Mouse (Mus musculus): ENCODE results near the gene Nox4.

Gene Nox4

GRCm38 (mm10) chr7:87245856-87246579 is at the start of gene Nox4:
Gene Nox4 (plus strand): TSS chr7:87246096.
- DNase-seq: no peak

DNA sequence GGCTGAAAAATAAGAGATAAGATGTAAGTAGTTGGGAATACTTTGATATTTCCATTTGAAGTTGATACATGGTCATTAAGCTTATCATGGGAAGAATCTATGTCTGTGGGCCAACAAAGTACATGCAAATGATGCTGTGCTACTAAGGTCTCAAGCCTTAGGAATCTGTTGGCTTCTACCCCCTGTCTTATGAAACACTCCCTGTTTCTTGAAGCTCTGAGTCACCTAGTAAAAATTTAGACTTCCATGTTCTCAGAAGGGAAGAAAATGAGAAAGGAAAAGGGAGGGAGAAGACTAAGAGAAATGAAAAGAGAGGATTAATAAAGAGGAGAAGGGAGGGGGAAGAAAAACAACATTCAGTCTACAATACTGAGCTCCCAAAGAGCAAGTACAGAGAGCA is 41.1 kb upstream of the Nox4 start:
- no peak for DNase-seq

DNA sequence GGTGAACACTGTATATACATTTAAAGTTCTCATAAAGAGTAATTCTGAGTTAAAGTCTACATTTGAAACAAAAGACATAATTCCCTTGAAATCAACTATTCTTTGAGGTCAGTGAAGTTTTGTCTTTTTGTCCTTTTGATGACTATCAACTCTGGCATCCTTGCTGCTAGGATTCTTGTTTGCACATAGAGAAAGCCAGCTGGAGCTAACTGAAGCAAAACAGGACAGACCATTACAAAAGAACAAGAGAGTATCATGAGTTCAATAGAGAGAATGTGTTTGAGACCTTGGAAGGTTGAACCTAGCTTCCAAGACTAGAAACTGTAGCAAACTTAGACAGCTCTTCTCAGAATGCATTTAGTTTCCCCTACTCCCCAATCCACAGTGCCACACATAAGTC is 24.2 kb upstream of the Nox4 start:
- DNase-seq: no peak

GRCm38 (mm10) chr7:87222751-87223150 is 23.1 kb upstream of the Nox4 start:
- DNase-seq: no peak

- DNase-seq: no peak
Measured at GRCm38 (mm10) chr7:87225617-87226016, 20.3 kb upstream of the Nox4 start.

DNA sequence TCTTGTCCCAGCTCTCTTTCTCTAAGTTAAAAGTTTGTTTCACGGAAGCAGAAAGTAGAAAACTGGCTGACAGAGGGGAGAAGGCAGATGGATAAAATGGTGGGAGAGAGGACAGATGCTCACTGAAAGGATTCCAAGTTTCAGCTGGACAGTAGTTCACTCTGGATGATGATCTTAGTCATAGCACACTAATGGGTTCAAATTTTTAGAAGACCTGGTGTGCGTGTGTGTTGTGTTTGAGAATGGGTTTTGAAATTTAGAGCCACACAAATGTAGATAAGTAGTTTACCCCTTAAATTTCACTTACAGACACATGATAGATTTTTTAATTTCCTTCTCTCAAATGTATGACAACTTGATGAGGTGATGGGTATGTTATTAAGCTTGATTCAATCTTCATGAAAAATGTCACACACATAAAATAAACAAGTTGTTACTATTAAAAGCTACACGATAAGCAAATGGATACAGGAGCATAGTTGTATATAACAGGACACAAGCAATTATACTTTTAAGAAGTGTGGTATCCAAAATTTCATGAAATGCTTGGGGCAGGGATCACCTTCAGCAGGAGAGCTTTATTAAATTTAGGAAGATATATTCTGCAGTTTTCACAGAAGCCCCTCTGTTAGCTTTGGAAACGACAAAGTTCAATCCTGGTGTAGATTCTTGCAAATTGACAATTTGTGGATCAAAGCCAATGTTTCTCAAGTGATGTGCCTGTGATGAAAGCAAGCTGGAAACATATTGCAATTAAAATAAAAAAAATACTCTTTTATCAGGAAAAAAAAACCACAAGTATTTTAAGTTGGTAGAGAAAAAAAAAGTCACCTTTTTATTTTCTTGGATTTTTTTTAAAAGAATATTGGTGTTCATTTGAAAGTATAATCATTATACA is 18.6 kb upstream of the Nox4 start:
- no peak for DNase-seq

- no peak for DNase-seq
Measured at GRCm38 (mm10) chr7:87229502-87229901, 16.4 kb upstream of the Nox4 start.

- no peak for DNase-seq
Measured at GRCm38 (mm10) chr7:87241139-87241538, 4.8 kb upstream of the Nox4 start.

DNA sequence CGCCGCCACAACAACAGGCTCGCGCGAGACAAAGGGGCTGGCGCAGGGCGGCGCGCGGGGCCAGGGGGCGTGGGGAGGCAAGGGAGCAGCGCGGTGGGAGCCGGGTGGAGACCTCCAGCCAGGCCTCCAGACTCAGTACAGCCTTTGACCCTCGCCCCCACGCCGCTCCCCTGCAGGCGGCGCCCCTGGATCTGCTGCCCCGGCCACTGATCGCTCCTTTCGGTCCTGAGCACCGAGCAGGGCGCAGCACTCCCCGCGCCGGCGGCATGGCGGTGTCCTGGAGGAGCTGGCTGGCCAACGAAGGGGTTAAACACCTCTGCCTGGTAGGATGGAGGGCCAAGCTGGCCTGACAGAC is 661 bp downstream of the Nox4 start:
- no peak for DNase-seq

GRCm38 (mm10) chr7:87246940-87247339 is 1.0 kb downstream of the Nox4 start:
- no peak for DNase-seq

- DNase-seq: no peak
Measured at GRCm38 (mm10) chr7:87247926-87248325, 2.0 kb downstream of the Nox4 start.

DNA sequence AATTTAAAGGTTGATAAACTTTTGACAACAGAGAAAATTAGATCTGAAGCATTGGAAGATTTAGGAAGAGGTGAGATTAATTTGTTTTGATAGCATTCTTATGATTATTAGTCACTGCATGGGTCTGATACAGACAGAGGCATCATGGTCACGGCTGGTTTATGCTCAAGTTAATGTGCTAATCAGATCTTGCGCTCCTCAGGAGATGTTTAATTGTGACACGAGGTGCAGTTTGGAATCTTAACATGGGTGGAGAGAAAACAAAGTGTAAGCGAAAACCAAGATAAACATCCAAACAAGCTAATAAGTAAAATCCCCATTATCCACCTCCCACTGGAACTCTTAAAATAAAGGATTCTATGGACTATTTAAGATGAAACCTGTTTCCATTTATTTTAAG is 6.2 kb downstream of the Nox4 start:
- no peak for DNase-seq

DNA sequence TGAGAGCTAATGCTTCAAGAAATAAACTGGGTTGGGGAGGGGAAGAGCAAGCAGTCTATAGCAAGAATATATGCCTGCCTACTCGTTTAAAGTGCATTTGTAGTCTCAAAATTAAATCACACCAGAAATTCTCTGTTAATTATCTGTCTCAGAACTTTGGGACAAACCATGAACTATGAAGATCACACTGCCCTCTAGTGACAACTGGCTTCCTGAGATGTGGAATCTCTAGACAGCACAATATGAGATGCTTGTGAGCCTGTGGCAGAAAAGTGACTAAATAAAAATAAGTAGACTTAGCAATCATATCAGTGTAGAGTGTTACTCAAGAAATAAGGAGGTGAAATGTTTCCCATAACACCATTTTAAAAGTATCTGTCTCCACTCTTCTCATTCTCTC is 31.3 kb downstream of the Nox4 start:
- no peak for DNase-seq

DNA sequence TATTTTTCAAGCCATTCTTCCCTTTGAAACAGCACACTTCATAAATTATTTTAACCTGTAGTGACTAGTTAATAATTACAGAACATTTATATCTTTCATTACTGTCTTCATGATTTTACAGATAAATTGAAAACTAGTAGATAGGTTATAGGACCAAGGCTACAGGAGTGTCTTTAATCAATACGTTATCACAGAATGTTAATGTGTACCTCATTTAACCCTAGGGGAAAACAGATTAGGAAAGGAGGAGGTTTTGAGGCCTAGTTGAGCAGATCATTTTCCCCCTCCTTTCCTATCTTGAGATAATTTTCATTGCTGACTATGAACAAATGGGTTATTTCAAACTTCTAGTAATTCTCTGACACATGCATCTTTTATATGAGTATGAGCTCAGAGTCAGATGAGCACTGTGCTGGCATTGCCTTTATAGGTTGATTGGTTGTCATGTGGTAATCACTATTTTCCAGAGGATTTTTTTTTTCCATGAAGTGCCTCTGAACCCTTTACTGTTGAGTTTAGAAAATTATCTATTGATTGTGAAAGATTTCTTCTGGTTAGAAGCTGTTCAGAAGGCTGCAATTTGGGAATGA is 57.9 kb downstream of the Nox4 start:
- DNase-seq: no peak

GRCm38 (mm10) chr7:87321571-87321970 is 75.7 kb downstream of the Nox4 start:
- DNase-seq: no peak

- DNase-seq: no peak
Measured at GRCm38 (mm10) chr7:87322085-87322484, 76.2 kb downstream of the Nox4 start.

DNA sequence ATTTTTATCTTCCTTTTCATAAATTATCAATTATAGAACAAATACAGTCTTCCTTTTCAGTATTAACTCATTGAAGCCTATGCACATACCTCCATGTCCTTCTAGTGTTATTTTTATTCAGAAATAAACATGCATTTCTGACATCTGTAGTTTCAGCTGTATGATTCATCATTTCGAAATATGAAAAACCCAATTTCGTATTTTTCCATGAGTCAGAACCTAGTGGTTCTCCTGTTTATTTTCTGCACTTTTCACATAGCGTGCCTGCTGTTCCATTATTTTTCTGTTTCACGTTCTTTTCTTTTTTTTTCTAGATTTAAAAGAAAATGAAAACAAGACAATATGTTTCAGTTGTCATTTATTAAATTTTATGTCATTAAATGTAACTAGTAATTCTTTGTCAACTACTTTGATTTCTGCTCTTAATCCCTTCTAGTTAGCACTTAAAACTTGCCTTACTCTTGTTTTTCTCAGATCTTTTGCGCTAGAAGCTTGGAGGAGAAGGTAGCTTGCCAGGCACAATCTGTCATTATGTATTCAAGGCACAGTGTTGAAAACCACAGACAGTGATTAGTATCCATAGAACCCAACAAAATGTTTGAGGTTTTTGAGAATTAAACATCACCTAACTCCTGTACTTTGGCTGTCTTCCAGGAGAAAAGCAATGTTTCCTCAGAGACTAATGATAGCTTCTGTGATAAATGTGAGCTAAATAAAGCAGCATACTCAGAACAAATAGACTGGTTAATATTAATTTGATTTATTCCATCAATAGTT is 85.1 kb downstream of the Nox4 start:
- no peak for DNase-seq

GRCm38 (mm10) chr7:87345598-87345997 is 99.7 kb downstream of the Nox4 start:
- DNase-seq: no peak

- no peak for DNase-seq
Measured at GRCm38 (mm10) chr7:87352818-87353217, 106.9 kb downstream of the Nox4 start.

- DNase-seq: no peak
Measured at GRCm38 (mm10) chr7:87367834-87368233, 121.9 kb downstream of the Nox4 start.

GRCm38 (mm10) chr7:87369131-87369530 is 123.2 kb downstream of the Nox4 start:
- no peak for DNase-seq

GRCm38 (mm10) chr7:87370789-87371188 is 124.9 kb downstream of the Nox4 start:
- no peak for DNase-seq

DNA sequence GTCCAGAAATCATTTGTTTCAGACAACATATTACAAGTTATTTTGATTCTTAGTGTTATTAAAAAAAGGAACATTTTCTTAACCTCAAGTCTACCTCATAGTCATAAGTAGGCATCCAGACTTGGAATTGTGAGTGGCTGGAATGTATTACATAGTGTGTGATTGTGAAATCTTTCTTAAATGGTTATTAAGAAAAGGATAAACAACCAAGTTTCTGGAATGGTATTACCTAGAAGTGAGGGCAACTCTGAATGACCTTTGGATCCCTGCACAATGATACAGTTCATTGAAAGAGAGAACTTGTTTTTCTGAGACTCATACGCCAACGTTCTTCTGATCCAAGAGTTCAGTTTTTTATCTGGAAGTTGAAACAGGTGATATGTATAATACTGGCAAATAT is 125.4 kb downstream of the Nox4 start:
- DNase-seq: no peak
